Mouse (Mus musculus) C2C12 (cell line): ENCODE measurements around the gene Gm35315. TPM values are rescaled to one million over a fixed set of nuclear protein-coding genes. Genes with fewer than 3 reads are reported as not detected.

ENCODE experiments used
- H3K27me3 ChIP-seq: one replicate; pipeline ENCODE4 v1.6.1; 2011; ENCODE audit not compliant: control insufficient read depth, insufficient read depth, insufficient read length
- H3K36me3 ChIP-seq: one replicate; pipeline ENCODE4 v1.6.1; 2011; ENCODE audit not compliant: control insufficient read depth, insufficient read depth
- H3K4me3 ChIP-seq: one replicate; pipeline ENCODE4 v1.5.1; 2011; ENCODE audit warnings: mild to moderate bottlenecking, control low read depth; ENCODE audit not compliant: poor library complexity, insufficient read depth, severe bottlenecking
- H3K79me2 ChIP-seq: one replicate; pipeline ENCODE4 v1.6.1; 2011; ENCODE audit not compliant: control insufficient read depth, insufficient read depth
- H3K79me3 ChIP-seq: one replicate; pipeline ENCODE4 v1.6.1; 2011; ENCODE audit warnings: low read depth, control low read depth
- H3ac ChIP-seq: one replicate; pipeline ENCODE3; 2011; ENCODE audit warnings: low read depth; ENCODE audit not compliant: control insufficient read depth, insufficient read length
- CEBPB ChIP-seq: IDR thresholded peaks from one replicate; pipeline ENCODE4 v1.6.1; 2011; ENCODE audit warnings: low read depth, mild to moderate bottlenecking, control low read depth, moderate library complexity
- CTCF ChIP-seq: IDR thresholded peaks from one replicate; pipeline ENCODE4 v1.5.1; 2011; ENCODE audit not compliant: control insufficient read depth, insufficient read depth, insufficient read length
- FOSL1 ChIP-seq: IDR thresholded peaks from one replicate; pipeline ENCODE4 v1.8.0; 2011; ENCODE audit warnings: mild to moderate bottlenecking, low read length; ENCODE audit not compliant: poor library complexity, insufficient read depth, severe bottlenecking
- MAX ChIP-seq: IDR thresholded peaks from one replicate; pipeline ENCODE4 v1.6.1; 2011; ENCODE audit warnings: mild to moderate bottlenecking, control low read depth
- MYOD1 ChIP-seq: IDR thresholded peaks from one replicate; pipeline ENCODE4 v1.6.1; 2011; ENCODE audit warnings: low read depth; ENCODE audit not compliant: control insufficient read depth, insufficient read length
- MYOG ChIP-seq: IDR thresholded peaks from one replicate; pipeline ENCODE4 v1.6.1; 2011; ENCODE audit not compliant: control insufficient read depth, insufficient read length; ENCODE audit errors: extremely low read depth
- USF1 ChIP-seq: IDR thresholded peaks from one replicate; pipeline ENCODE4 v1.6.1; 2011; ENCODE audit warnings: low read depth, mild to moderate bottlenecking, control low read depth, moderate library complexity
- polyA plus RNA-seq: library from polyadenylated mRNA; unstranded; fragments of >200 nt; fragmentation: generic; extraction: Trizol; gene quantifications from one replicate; pipeline ENCODE4 v1.2.1, GENCODE M21; 2012; ENCODE audit warnings: missing spikeins

Gene Gm35315
- polyA plus RNA-seq, 1 experiment = 0.14 TPM

GRCm38 (mm10) chr5:110106901-110107564, 12.8 kb upstream of the Gm35315 start:
- peaks cover 36% of the 10 kb centered on the region for H3K36me3 ChIP-seq
- peaks cover 32% of the 10 kb centered on the region for H3K79me2 ChIP-seq
- peak overlapping the region; percentile 61 for H3ac ChIP-seq
- TF ChIP-seq MYOG (no peak), MAX (no peak), CEBPB (no peak), USF1 (no peak), FOSL1 (no peak), CTCF (no peak), MYOD1 (no peak)
- H3K27me3 ChIP-seq = no peaks in the 10 kb centered on the region
- peaks cover 19% of the 10 kb centered on the region for H3K79me3 ChIP-seq
- peak overlapping the region; percentile 76 for H3K4me3 ChIP-seq

GRCm38 (mm10) chr5:110106140-110106871, 12.1 kb upstream of the Gm35315 start:
- Histone ChIP-seq H3ac (peak overlapping the region; percentile 61), H3K4me3 (peak overlapping the region; percentile 76), H3K27me3 (no peaks in the 10 kb centered on the region), H3K79me3 (peaks cover 19% of the 10 kb centered on the region), H3K36me3 (peaks cover 36% of the 10 kb centered on the region), H3K79me2 (peaks cover 32% of the 10 kb centered on the region)
- TF ChIP-seq MYOD1 = no peak
- TF ChIP-seq FOSL1 = no peak
- no peak for TF ChIP-seq CEBPB
- no peak for TF ChIP-seq MAX
- no peak for TF ChIP-seq MYOG
- no peak for TF ChIP-seq CTCF
- TF ChIP-seq USF1 = no peak

GRCm38 (mm10) chr5:110104616-110105380, 10.6 kb upstream of the Gm35315 start:
- no peak overlapping the region for H3K4me3 ChIP-seq
- peaks cover 36% of the 10 kb centered on the region for H3K36me3 ChIP-seq
- H3K79me2 ChIP-seq = peaks cover 32% of the 10 kb centered on the region
- H3ac ChIP-seq = no peak overlapping the region
- peaks cover 19% of the 10 kb centered on the region for H3K79me3 ChIP-seq
- no peaks in the 10 kb centered on the region for H3K27me3 ChIP-seq
- no peak for TF ChIP-seq CTCF
- no peak for TF ChIP-seq MAX
- no peak for TF ChIP-seq CEBPB
- no peak for TF ChIP-seq MYOG
- no peak for TF ChIP-seq FOSL1

GRCm38 (mm10) chr5:110103901-110104615, 9.8 kb upstream of the Gm35315 start:
- Histone ChIP-seq H3K36me3 (peaks cover 36% of the 10 kb centered on the region), H3K27me3 (no peaks in the 10 kb centered on the region), H3ac (no peak overlapping the region), H3K79me3 (peaks cover 19% of the 10 kb centered on the region), H3K4me3 (no peak overlapping the region), H3K79me2 (peaks cover 32% of the 10 kb centered on the region)
- TF ChIP-seq FOSL1 (no peak), MYOD1 (no peak), USF1 (no peak), CEBPB (no peak), MAX (no peak), CTCF (no peak), MYOG (no peak)
